Mouse (Mus musculus) kidney, postnatal 0 days (tissue): Measurements from ENCODE around the gene Naxd. TPM values are rescaled to one million over a fixed set of nuclear protein-coding genes. Genes with fewer than 3 reads are reported as not detected.
"Not testable (repeated sequence)": the region's sequence is repeated elsewhere in the genome, so short reads cannot be mapped to it uniquely, and the experiment has no call there.

Experiments used
- ATAC-seq: fragments of 200-750 bp; cut with Nextera tagmentation; replicated peaks from 2 replicates; pipeline ENCODE4 v1.8.0; 2017; ENCODE audit warnings: low read depth, moderate number of reproducible peaks, moderate TSS enrichment, moderate library complexity; ENCODE audit not compliant: low FRiP score
- DNase-seq: peaks from one replicate; pipeline ENCODE4 v3.0.0-alpha.2; 2016; ENCODE audit warnings: low spot score
- H3K27ac ChIP-seq: fragments of 300-500 bp; sonication (generic); 2 replicates; pipeline ENCODE4 v1.5.1; 2014; ENCODE audit warnings: mild to moderate bottlenecking
- H3K27me3 ChIP-seq: fragments of 300-500 bp; sonication (generic); 2 replicates; pipeline ENCODE4 v1.6.1; 2014; ENCODE audit warnings: low read length, mixed read lengths; ENCODE audit not compliant: insufficient read depth
- H3K36me3 ChIP-seq: fragments of 300-500 bp; sonication (generic); 2 replicates; pipeline ENCODE4 v1.6.1; 2014; ENCODE audit warnings: low read length, mixed read lengths; ENCODE audit not compliant: insufficient read depth
- H3K4me1 ChIP-seq: fragments of 300-500 bp; sonication (generic); replicated peaks from 2 replicates; pipeline ENCODE4 v1.6.1; 2014; ENCODE audit warnings: antibody characterized with exemption, low read length, mixed read lengths; ENCODE audit not compliant: insufficient read depth
- H3K4me2 ChIP-seq: fragments of 300-500 bp; sonication (generic); 2 replicates; pipeline ENCODE4 v1.6.1; 2014; ENCODE audit warnings: mild to moderate bottlenecking, low read length, moderate library complexity, mixed read lengths
- H3K4me3 ChIP-seq: fragments of 300-500 bp; sonication (generic); replicated peaks from 2 replicates; pipeline ENCODE4 v1.5.1; 2014; ENCODE audit warnings: low read depth, low read length
- H3K9ac ChIP-seq: fragments of 300-500 bp; sonication (generic); 2 replicates; pipeline ENCODE4 v1.6.1; 2014; ENCODE audit warnings: low read depth, low read length
- H3K9me3 ChIP-seq: fragments of 300-500 bp; sonication (generic); replicated peaks from 2 replicates; pipeline ENCODE4 v1.6.1; 2016; ENCODE audit warnings: low read length, inconsistent platforms, mixed read lengths
- CTCF ChIP-seq: IDR thresholded peaks from 2 replicates; pipeline ENCODE4 v1.5.1; 2016; ENCODE audit warnings: antibody characterized with exemption, low read depth, mild to moderate bottlenecking, moderate library complexity
- WGBS: fragments of 180-500 bp; shearing (Covaris S2); extraction: QIAGEN DNeasy Blood & Tissue Kit; methylation state at CpG from one replicate; pipeline ENCODE4 v1.1.7; 2014; 5-methylcytosine and 5-hydroxymethylcytosine counted together
- polyA plus RNA-seq: library from polyadenylated mRNA; unstranded; fragments of >200 nt; fragmentation: Nextera tagmentation; extraction: Ambion mirVana; gene quantifications from 2 replicates; pipeline ENCODE4 v1.2.1, GENCODE M21; 2015

Naxd gene
- polyA plus RNA-seq, 1 experiment from 2014 or later = 111 TPM

DNA sequence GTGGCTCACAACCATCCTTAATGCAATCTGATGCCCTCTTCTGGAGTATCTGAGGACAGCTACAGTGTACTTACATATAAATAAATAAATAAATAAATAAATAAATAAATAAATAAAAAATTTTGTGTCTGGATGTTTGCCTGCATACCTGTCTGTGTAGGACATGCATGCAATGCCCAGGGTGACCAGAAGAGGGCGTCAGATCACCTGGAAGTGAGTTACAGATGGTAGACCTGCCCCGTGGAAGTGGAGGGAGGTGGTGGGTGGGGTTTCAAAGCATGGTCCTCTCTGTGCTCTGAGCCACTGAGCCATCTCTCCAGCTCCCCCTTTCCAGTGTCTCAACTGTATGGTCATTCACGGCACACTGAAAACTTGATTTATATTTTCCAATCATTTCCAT, 47.1 kb downstream of the Naxd start:
- Histone ChIP-seq H3K4me1 (no peaks in the 10 kb centered on the region), H3K9me3 (no peaks in the 10 kb centered on the region), H3K4me3 (no peak overlapping the region), H3K4me2 (no peak overlapping the region), H3K9ac (no peak overlapping the region), H3K27me3 (no peaks in the 10 kb centered on the region), H3K36me3 (0 out of 2 replicates have a peak, but pooled peaks cover 17% of the 10 kb centered on the region), H3K27ac (no peak overlapping the region)
- TF ChIP-seq CTCF = peak; percentile 67
- 47% methylated on average over 3 of the region's 3 CpGs for WGBS
- DNase-seq (no peak), ATAC-seq (no peak)

DNA sequence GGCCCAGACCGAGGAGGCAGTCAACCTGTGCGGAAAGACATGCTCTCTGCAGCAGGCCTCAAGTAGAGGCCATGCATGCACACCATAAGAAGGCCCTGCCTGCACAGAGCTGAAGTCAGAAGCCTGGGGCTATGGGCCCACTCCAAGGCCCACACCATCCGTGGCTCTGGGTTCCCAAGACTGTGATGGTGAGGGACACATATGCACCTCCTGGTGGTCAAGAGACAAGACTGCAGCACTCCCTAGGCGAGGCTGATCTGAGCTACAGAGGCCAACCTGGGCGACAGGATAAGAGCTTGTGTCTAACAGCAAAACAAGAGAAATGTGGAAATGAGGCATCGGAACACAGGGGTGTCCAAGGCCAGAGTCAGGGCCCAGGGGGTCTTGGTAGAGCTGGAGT, 49.8 kb downstream of the Naxd start:
- Histone ChIP-seq H3K4me2 (no peak overlapping the region), H3K27ac (no peak overlapping the region), H3K4me3 (no peak overlapping the region), H3K9me3 (no peaks in the 10 kb centered on the region), H3K4me1 (peaks cover 4% of the 10 kb centered on the region; the same call in 1 of the 2 replicates), H3K36me3 (0 out of 2 replicates have a peak, but pooled peaks cover 9% of the 10 kb centered on the region), H3K27me3 (no peaks in the 10 kb centered on the region), H3K9ac (no peak overlapping the region)
- no peak for ATAC-seq
- DNase-seq = no peak
- WGBS = 64% methylated on average over 6 of the region's 6 CpGs
- TF ChIP-seq CTCF = peak; percentile 61

GRCm38 (mm10) chr8:11549706-11550105, 52.4 kb downstream of the Naxd start:
- H3K4me1 ChIP-seq = peaks cover 8% of the 10 kb centered on the region; the same call in 1 of the 2 replicates
- H3K4me3 ChIP-seq = peak overlapping the region; percentile 52; the same call in 1 of the 2 replicates
- 21% methylated on average over 7 of the region's 7 CpGs for WGBS
- no peaks in the 10 kb centered on the region for H3K9me3 ChIP-seq
- H3K9ac ChIP-seq = no peak overlapping the region
- DNase-seq (peak; percentile 65), ATAC-seq (no peak)
- H3K27me3 ChIP-seq = no peaks in the 10 kb centered on the region
- TF ChIP-seq CTCF = peak; percentile 71
- H3K4me2 ChIP-seq = peak overlapping the region; percentile 59
- no peak overlapping the region for H3K27ac ChIP-seq
- H3K36me3 ChIP-seq = 0 out of 2 replicates have a peak, but pooled peaks cover 3% of the 10 kb centered on the region

GRCm38 (mm10) chr8:11550281-11550948, 53.1 kb downstream of the Naxd start, which contains the start of gene Cars2:
TSS of gene Cars2 (minus strand) at chr8:11550783.
- 0 out of 2 replicates have a peak, but pooled peaks cover 3% of the 10 kb centered on the region for H3K36me3 ChIP-seq
- under 1% methylated on average over 53 of the region's 53 CpGs for WGBS
- peak; percentile 68 for ATAC-seq

GRCm38 (mm10) chr8:11551497-11551896, 54.2 kb downstream of the Naxd start:
- H3K9ac ChIP-seq, H3K27me3 ChIP-seq, H3K9me3 ChIP-seq, H3K4me1 ChIP-seq, H3K4me3 ChIP-seq, H3K36me3 ChIP-seq, ATAC-seq, H3K4me2 ChIP-seq, H3K27ac ChIP-seq: not testable (repeated sequence)
- DNase-seq = peak; percentile 37
- peak; percentile 16; the same call in 1 of the 2 replicates for TF ChIP-seq CTCF
- whole genome bisulfite sequencing = 80% methylated on average over 3 of the region's 4 CpGs

More at GRCm38 (mm10) chr8:11550281-11550948, 53.1 kb downstream of the Naxd start, which contains the start of gene Cars2:
- Histone ChIP-seq H3K27ac (peak within 1 kb of the TSS; percentile 80), H3K9ac (peak within 1 kb of the TSS; percentile 62), H3K4me2 (peak within 1 kb of the TSS; percentile 59), H3K4me1 (peaks cover 10% of the 10 kb centered on the region; the same call in 1 of the 2 replicates), H3K9me3 (no peaks in the 10 kb centered on the region), H3K27me3 (no peaks in the 10 kb centered on the region), H3K4me3 (peak within 1 kb of the TSS; percentile 52)
- no peak for TF ChIP-seq CTCF
- peak; percentile 90 for DNase-seq

DNA sequence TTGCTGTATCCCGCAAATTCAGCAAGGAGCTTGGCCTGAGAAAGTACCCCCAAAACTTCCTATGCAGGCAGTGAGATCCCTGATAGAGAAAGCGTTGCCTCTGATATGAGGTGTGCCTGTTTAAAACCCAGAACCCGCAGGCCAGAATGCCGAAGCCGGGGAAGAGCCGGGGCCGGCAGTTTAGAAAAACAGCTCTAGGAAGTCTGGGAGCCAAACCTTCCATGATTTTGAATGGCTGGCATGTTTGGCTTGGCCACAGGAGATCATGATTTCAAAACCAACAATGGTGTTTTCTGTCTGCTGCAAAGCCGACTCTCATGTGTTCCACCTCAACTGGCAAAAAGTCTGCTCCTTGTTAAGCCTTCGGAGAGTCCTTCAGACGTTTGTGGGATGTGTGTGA, 55.1 kb downstream of the Naxd start:
- no peak for DNase-seq
- Histone ChIP-seq H3K27me3 (no peaks in the 10 kb centered on the region), H3K9me3 (no peaks in the 10 kb centered on the region), H3K4me2 (no peak overlapping the region), H3K9ac (no peak overlapping the region), H3K4me1 (peaks cover 10% of the 10 kb centered on the region; the same call in 1 of the 2 replicates), H3K36me3 (no peaks in the 10 kb centered on the region), H3K27ac (no peak overlapping the region), H3K4me3 (no peak overlapping the region)
- WGBS = 71% methylated on average over 10 of the region's 10 CpGs
- ATAC-seq = no peak
- no peak for TF ChIP-seq CTCF
